ENCODE assay signal across 22 mouse cellular contexts in genomic region chr16:94412760-94413159, GRCm38 (mm10). TPM values are rescaled to one million over a fixed set of nuclear protein-coding genes. Genes with fewer than 3 reads are reported as not detected.
DNase-seq lines count a peak whose midpoint lies in the region; ATAC-seq and TF ChIP-seq lines count a peak whose summit lies in the region.
"Had no signal": no experiment of that assay in that cellular context is flagged by ENCODE, and none has a peak within 500 bp of the region (broad histone marks: within the 10 kb centered on the region; RNA-seq: fewer than 3 reads in every experiment).

No protein-coding gene starts in this region.

- no peak overlapping the region for H3K27ac ChIP-seq in forebrain, postnatal 0 days (ENCODE audit: low read depth, low read length)
- H3K27ac ChIP-seq in forebrain, embryonic 10.5 days = no peak overlapping the region
- no peak overlapping the region for H3K27ac ChIP-seq in kidney, postnatal 0 days
- H3K27ac ChIP-seq in midbrain, embryonic 16.5 days (ENCODE audit: low read length) = no peak overlapping the region
- H3K27ac ChIP-seq in midbrain, embryonic 14.5 days (replicated peaks; ENCODE audit: low read depth, low read length) = no peak overlapping the region
- H3K27ac ChIP-seq: embryonic facial prominence, embryonic 15.5 days; liver, embryonic 12.5 days had no signal

- TF ChIP-seq CTCF in forebrain, postnatal 0 days (IDR thresholded peaks at IDR 0.05; ENCODE audit: low read depth) = peak; percentile 33; the same call in 1 of the 2 replicates
- peak; percentile 5; the same call in 1 of the 2 replicates for TF ChIP-seq CTCF in kidney, postnatal 0 days (IDR thresholded peaks at IDR 0.05; ENCODE audit: low read depth)

- no peak overlapping the region for H3K4me3 ChIP-seq in forebrain, postnatal 0 days (ENCODE audit: low read depth, low read length)
- H3K4me3 ChIP-seq in forebrain, embryonic 10.5 days = no peak overlapping the region
- no peak overlapping the region for H3K4me3 ChIP-seq in kidney, postnatal 0 days (replicated peaks; ENCODE audit: low read depth, low read length)
- H3K4me3 ChIP-seq in midbrain, embryonic 16.5 days (ENCODE audit: low read depth, low read length) = no peak overlapping the region
- H3K4me3 ChIP-seq in midbrain, embryonic 14.5 days (replicated peaks; ENCODE audit: low read depth, low read length) = no peak overlapping the region
- H3K4me3 ChIP-seq: embryonic facial prominence, embryonic 15.5 days; liver, embryonic 12.5 days; myocyte had no signal

- H3K4me2 ChIP-seq in forebrain, postnatal 0 days (ENCODE audit: low read depth) = no peak overlapping the region
- no peak overlapping the region for H3K4me2 ChIP-seq in kidney, postnatal 0 days (ENCODE audit: low read length)
- H3K4me2 ChIP-seq in midbrain, embryonic 16.5 days (ENCODE audit: low read length) = no peak overlapping the region
- no peak overlapping the region for H3K4me2 ChIP-seq in midbrain, embryonic 14.5 days (ENCODE audit: low read length)
- H3K4me2 ChIP-seq: embryonic facial prominence, embryonic 15.5 days; heart, embryonic 11.5 days; liver, embryonic 12.5 days had no signal

- H3K9ac ChIP-seq in forebrain, postnatal 0 days = no peak overlapping the region
- no peak overlapping the region for H3K9ac ChIP-seq in kidney, postnatal 0 days (ENCODE audit: low read depth, low read length)
- no peak overlapping the region for H3K9ac ChIP-seq in midbrain, embryonic 16.5 days (ENCODE audit: low read depth, low read length)
- H3K9ac ChIP-seq in midbrain, embryonic 14.5 days (replicated peaks; ENCODE audit: low read length) = no peak overlapping the region
- H3K9ac ChIP-seq: embryonic facial prominence, embryonic 15.5 days; liver, embryonic 12.5 days had no signal

- no peaks in the 10 kb centered on the region for H3K27me3 ChIP-seq in forebrain, postnatal 0 days (ENCODE audit: insufficient read depth, low read length)
- no peaks in the 10 kb centered on the region for H3K27me3 ChIP-seq in forebrain, embryonic 10.5 days (ENCODE audit: poor library complexity, severe bottlenecking)
- H3K27me3 ChIP-seq in kidney, postnatal 0 days (ENCODE audit: insufficient read depth, low read length) = no peaks in the 10 kb centered on the region
- no peaks in the 10 kb centered on the region for H3K27me3 ChIP-seq in midbrain, embryonic 16.5 days (ENCODE audit: control insufficient read depth, insufficient read depth, low read depth, low read length)
- no peaks in the 10 kb centered on the region for H3K27me3 ChIP-seq in midbrain, embryonic 14.5 days (ENCODE audit: control insufficient read depth, insufficient read depth, low read length)
- H3K27me3 ChIP-seq: embryonic facial prominence, embryonic 15.5 days; liver, embryonic 12.5 days had no signal

- no peaks in the 10 kb centered on the region for H3K4me1 ChIP-seq in forebrain, postnatal 0 days (ENCODE audit: insufficient read depth)
- no peaks in the 10 kb centered on the region for H3K4me1 ChIP-seq in forebrain, embryonic 10.5 days
- H3K4me1 ChIP-seq in kidney, postnatal 0 days (replicated peaks; ENCODE audit: insufficient read depth, low read length) = no peaks in the 10 kb centered on the region
- no peaks in the 10 kb centered on the region for H3K4me1 ChIP-seq in midbrain, embryonic 16.5 days (ENCODE audit: control insufficient read depth, insufficient read depth, low read length)
- H3K4me1 ChIP-seq in midbrain, embryonic 14.5 days (ENCODE audit: control insufficient read depth, insufficient read depth, low read length) = no peaks in the 10 kb centered on the region
- H3K4me1 ChIP-seq: embryonic facial prominence, embryonic 15.5 days; liver, embryonic 12.5 days had no signal

- ATAC-seq in forebrain, postnatal 0 days = no peak
- ATAC-seq in kidney, postnatal 0 days (replicated peaks; ENCODE audit: low FRiP score, low read depth) = no peak
- ATAC-seq in midbrain, embryonic 16.5 days = peak; percentile 54; the same call in 1 of the 2 replicates
- no peak for ATAC-seq in midbrain, embryonic 14.5 days (ENCODE audit: low FRiP score, low TSS enrichment)
- ATAC-seq: liver, embryonic 12.5 days had no signal

- no peak for DNase-seq in forebrain, postnatal 0 days
- DNase-seq in forebrain, embryonic 10.5 days (ENCODE audit: extremely low spot score, low spot score) = no peak
- DNase-seq in kidney, postnatal 0 days (ENCODE audit: low spot score) = no peak
- DNase-seq in kidney, postnatal 25 days = no peak
- DNase-seq in midbrain, embryonic 14.5 days = no peak
- no peak for DNase-seq in gastrocnemius, postnatal 4 days (ENCODE audit: low spot score in 2 of 2)
- DNase-seq in urinary bladder, postnatal 10 days (ENCODE audit: low spot score) = no peak
- DNase-seq: cerebellum, adult 2 months; cerebellum, postnatal 36 days; gastrocnemius, postnatal 36 days; heart, postnatal 10 days; left cerebral cortex, postnatal 4 days; lung, adult 2 months; lung, postnatal 4 days; right cerebral cortex, postnatal 14 days; spleen, adult 18-20 months; thymus, postnatal 4 days had no signal

- H3K9me3 ChIP-seq in forebrain, postnatal 0 days (ENCODE audit: low read length) = no peaks in the 10 kb centered on the region
- no peaks in the 10 kb centered on the region for H3K9me3 ChIP-seq in forebrain, embryonic 10.5 days
- no peaks in the 10 kb centered on the region for H3K9me3 ChIP-seq in kidney, postnatal 0 days (replicated peaks; ENCODE audit: low read length)
- H3K9me3 ChIP-seq in midbrain, embryonic 16.5 days (replicated peaks; ENCODE audit: control insufficient read depth, low read length, poor library complexity, severe bottlenecking) = no peaks in the 10 kb centered on the region
- no peaks in the 10 kb centered on the region for H3K9me3 ChIP-seq in midbrain, embryonic 14.5 days (ENCODE audit: control insufficient read depth, low read length)
- H3K9me3 ChIP-seq: embryonic facial prominence, embryonic 15.5 days; liver, embryonic 12.5 days had no signal

- peaks cover 30% of the 10 kb centered on the region for H3K36me3 ChIP-seq in forebrain, postnatal 0 days (ENCODE audit: insufficient read depth)
- H3K36me3 ChIP-seq in forebrain, embryonic 10.5 days (replicated peaks) = peaks cover 94% of the 10 kb centered on the region
- H3K36me3 ChIP-seq in kidney, postnatal 0 days (ENCODE audit: insufficient read depth, low read length) = peaks cover 16% of the 10 kb centered on the region; the same call in 1 of the 2 replicates
- H3K36me3 ChIP-seq in midbrain, embryonic 16.5 days (ENCODE audit: control insufficient read depth, insufficient read depth, low read length) = peaks cover 12% of the 10 kb centered on the region
- peaks cover 77% of the 10 kb centered on the region for H3K36me3 ChIP-seq in midbrain, embryonic 14.5 days (ENCODE audit: control insufficient read depth, insufficient read depth, low read length)

- WGBS in forebrain, postnatal 0 days = 95% methylated on average over 4 of the region's 4 CpGs
- 95% methylated on average over 4 of the region's 4 CpGs for WGBS in forebrain, embryonic 10.5 days
- 89% methylated on average over 4 of the region's 4 CpGs for WGBS in kidney, postnatal 0 days
- WGBS in midbrain, embryonic 16.5 days = 95% methylated on average over 4 of the region's 4 CpGs
- WGBS in midbrain, embryonic 14.5 days = 89% methylated on average over 4 of the region's 4 CpGs

RNA-seq across cellular contexts. Expression of gene Pigp, which starts 41.1 kb away (rescaled TPM):
- 87.1 and 88.3 TPM in 2 replicates for total RNA-seq in forebrain, postnatal 0 days (2014; rRNA removed)
- 133 and 151 TPM in 2 replicates for polyA plus RNA-seq in forebrain, postnatal 0 days (2015; fragmentation: Nextera tagmentation; extraction: Ambion mirVana)
- polyA plus RNA-seq in forebrain, embryonic 10.5 days (2016; fragmentation: Nextera tagmentation; extraction: Ambion mirVana) = 89.3 and 94.9 TPM in 2 replicates
- polyA plus RNA-seq in kidney, postnatal 0 days (2015; fragmentation: Nextera tagmentation; extraction: Ambion mirVana) = 195 and 220 TPM in 2 replicates
- polyA plus RNA-seq in midbrain, embryonic 16.5 days (2015; fragmentation: Nextera tagmentation; extraction: Ambion mirVana) = 113 and 135 TPM in 2 replicates
- 103 and 163 TPM in 2 replicates for polyA plus RNA-seq in midbrain, embryonic 14.5 days (2014; fragmentation: Nextera tagmentation; extraction: Ambion mirVana)
- 100 to 1,000 TPM; 155 to 166 TPM for total RNA-seq in gastrocnemius, postnatal 4 days (2021)

RNA-seq across cellular contexts. Expression of gene Ttc3, which starts 42.3 kb away (rescaled TPM):
- 1,061 and 1,263 TPM in 2 replicates for total RNA-seq in forebrain, postnatal 0 days (2014; rRNA removed)
- polyA plus RNA-seq in forebrain, postnatal 0 days (2015; fragmentation: Nextera tagmentation; extraction: Ambion mirVana) = 799 and 1,014 TPM in 2 replicates
- polyA plus RNA-seq in forebrain, embryonic 10.5 days (2016; fragmentation: Nextera tagmentation; extraction: Ambion mirVana) = 304 and 306 TPM in 2 replicates
- 152 and 158 TPM in 2 replicates for polyA plus RNA-seq in kidney, postnatal 0 days (2015; fragmentation: Nextera tagmentation; extraction: Ambion mirVana)
- polyA plus RNA-seq in midbrain, embryonic 16.5 days (2015; fragmentation: Nextera tagmentation; extraction: Ambion mirVana) = 1,007 and 1,053 TPM in 2 replicates
- polyA plus RNA-seq in midbrain, embryonic 14.5 days (2014; fragmentation: Nextera tagmentation; extraction: Ambion mirVana) = 1,082 and 1,144 TPM in 2 replicates
- total RNA-seq in gastrocnemius, postnatal 4 days (2021) = 100 to 1,000 TPM; 219 to 226 TPM
